Mouse (Mus musculus) limb, embryonic 10.5 days (tissue): ENCODE data around the gene Tex10. TPM values are rescaled to one million over a fixed set of nuclear protein-coding genes. Genes with fewer than 3 reads are reported as not detected.
"Not testable (repeated sequence)": the region's sequence is repeated elsewhere in the genome, so short reads cannot be mapped to it uniquely, and the experiment has no call there.

ENCODE experiments used
- DNase-seq: peaks from one replicate; pipeline ENCODE4 v3.0.0-alpha.2; 2017; ENCODE audit warnings: low spot score
- H3K27ac ChIP-seq: fragments of 300-500 bp; sonication (generic); 2 replicates; pipeline ENCODE4 v1.5.1; 2016; ENCODE audit warnings: mild to moderate bottlenecking
- H3K27me3 ChIP-seq: fragments of 300-500 bp; sonication (generic); 2 replicates; pipeline ENCODE4 v1.6.1; 2016; ENCODE audit warnings: low read depth, mild to moderate bottlenecking; ENCODE audit not compliant: poor library complexity, severe bottlenecking
- H3K36me3 ChIP-seq: fragments of 300-500 bp; sonication (generic); 2 replicates; pipeline ENCODE4 v1.6.1; 2016; ENCODE audit warnings: mild to moderate bottlenecking, moderate library complexity
- H3K4me1 ChIP-seq: fragments of 300-500 bp; sonication (generic); 2 replicates; pipeline ENCODE4 v1.6.1; 2016
- H3K4me3 ChIP-seq: fragments of 300-500 bp; sonication (generic); 2 replicates; pipeline ENCODE4 v1.5.1; 2016; ENCODE audit warnings: mild to moderate bottlenecking, moderate library complexity
- H3K9me3 ChIP-seq: fragments of 300-500 bp; sonication (generic); replicated peaks from 2 replicates; pipeline ENCODE4 v1.6.1; 2016; ENCODE audit warnings: mild to moderate bottlenecking
- WGBS: fragments of 180-500 bp; shearing (Covaris S2); methylation state at CpG from one replicate; pipeline ENCODE4 v1.1.7; 2016; 5-methylcytosine and 5-hydroxymethylcytosine counted together
- polyA plus RNA-seq: library from polyadenylated mRNA; unstranded; fragments of >200 nt; fragmentation: Nextera tagmentation; extraction: Ambion mirVana; gene quantifications from 2 replicates; pipeline ENCODE4 v1.2.1, GENCODE M21; 2016

Tex10 gene
- polyA plus RNA-seq, 1 experiment from 2014 or later = 83.4 TPM

DNA sequence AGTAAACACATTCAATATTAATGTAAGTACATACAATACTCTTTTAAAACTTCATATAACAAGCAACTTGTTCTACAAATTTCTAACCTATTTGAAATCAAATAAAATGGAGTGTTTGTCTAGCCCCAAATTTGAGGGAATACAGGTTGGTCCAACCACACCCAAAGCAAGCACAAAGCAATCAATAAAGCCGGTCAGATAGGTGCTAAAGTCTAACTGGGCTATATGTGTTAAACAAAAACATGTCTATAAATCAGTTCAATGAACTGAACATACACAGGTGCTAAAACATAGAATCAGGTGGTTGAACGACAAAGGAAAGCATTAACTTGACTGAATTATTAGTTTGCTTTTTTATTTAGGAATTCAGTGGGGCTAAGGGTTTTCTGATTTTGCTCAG, 45.2 kb downstream of the Tex10 start:
- no peaks in the 10 kb centered on the region for H3K9me3 ChIP-seq
- DNase-seq = no peak
- no peak overlapping the region for H3K27ac ChIP-seq
- H3K36me3 ChIP-seq = peaks cover 76% of the 10 kb centered on the region
- no peaks in the 10 kb centered on the region for H3K27me3 ChIP-seq
- H3K4me3 ChIP-seq = no peak overlapping the region
- peaks cover 3% of the 10 kb centered on the region; the same call in 1 of the 2 replicates for H3K4me1 ChIP-seq
- WGBS = 88% methylated on average over 2 of the region's 2 CpGs

DNA sequence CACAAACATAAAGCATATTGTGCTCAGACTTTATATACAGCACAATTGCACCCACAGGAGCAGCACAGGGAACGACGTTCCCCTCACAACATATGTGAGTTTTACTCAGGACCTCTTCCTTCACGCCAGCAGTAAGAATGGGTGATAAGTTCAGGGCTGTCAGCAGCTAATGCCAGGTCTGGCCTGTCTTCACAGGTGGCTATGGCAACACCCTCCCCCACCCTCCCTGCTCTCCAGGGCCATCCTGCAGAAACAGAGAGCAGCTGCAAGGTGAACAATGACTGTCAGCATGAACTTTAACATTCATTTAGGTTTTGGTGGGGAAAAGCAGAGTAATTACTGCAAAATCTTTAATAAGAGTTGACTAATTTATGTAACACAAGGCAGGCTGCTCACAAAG, 45.8 kb downstream of the Tex10 start:
- peaks cover 71% of the 10 kb centered on the region for H3K36me3 ChIP-seq
- no peak overlapping the region for H3K27ac ChIP-seq
- H3K4me3 ChIP-seq = no peak overlapping the region
- no peaks in the 10 kb centered on the region for H3K9me3 ChIP-seq
- no peak for DNase-seq
- H3K4me1 ChIP-seq = peaks cover 3% of the 10 kb centered on the region; the same call in 1 of the 2 replicates
- WGBS = 75% methylated on average over 3 of the region's 3 CpGs
- H3K27me3 ChIP-seq = no peaks in the 10 kb centered on the region

DNA sequence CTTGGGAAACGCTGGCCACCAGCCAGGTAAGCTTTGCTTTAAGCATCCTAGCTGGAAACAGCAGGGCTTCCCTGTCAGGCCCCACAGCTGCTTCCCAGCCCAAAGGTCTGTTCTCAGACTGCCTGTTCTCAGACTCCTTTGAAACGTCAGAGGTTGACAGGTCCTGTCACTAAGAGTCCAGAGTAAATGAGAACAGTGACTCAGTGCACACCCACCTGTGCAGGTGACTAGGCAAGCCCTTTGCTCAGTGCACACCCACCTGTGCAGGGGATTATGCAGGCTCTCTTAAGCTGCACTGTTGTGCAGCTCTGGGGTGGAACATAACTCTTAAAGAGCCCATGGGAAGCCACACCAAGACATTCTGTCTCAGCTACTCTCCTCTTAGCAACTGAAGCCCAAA, 49.5 kb downstream of the Tex10 start:
- WGBS = 69% methylated on average over 2 of the region's 2 CpGs
- Histone ChIP-seq H3K4me1 (peaks cover 3% of the 10 kb centered on the region; the same call in 1 of the 2 replicates), H3K27me3 (no peaks in the 10 kb centered on the region), H3K4me3 (no peak overlapping the region), H3K27ac (no peak overlapping the region), H3K36me3 (peaks cover 60% of the 10 kb centered on the region), H3K9me3 (no peaks in the 10 kb centered on the region)
- DNase-seq = no peak

DNA sequence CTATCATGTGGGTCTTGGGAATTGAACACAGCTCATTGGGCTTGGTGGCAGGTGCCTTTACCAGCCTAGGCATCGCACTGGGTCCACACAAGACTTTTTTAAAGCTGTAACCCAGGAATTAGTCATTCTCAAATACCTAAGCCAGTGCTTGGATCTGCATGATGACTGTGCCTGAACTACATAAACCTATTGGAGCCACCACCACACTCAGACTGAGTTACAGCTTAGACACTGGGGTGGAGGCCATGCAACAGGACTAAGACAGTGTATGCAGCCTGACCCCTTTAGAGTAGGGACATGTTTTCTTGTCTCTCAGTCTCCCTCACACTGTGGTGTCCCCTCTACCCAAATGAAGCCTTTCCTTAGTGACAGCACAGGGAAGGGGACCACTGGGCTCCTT, 50.6 kb downstream of the Tex10 start:
- Histone ChIP-seq H3K27ac (no peak overlapping the region), H3K9me3 (no peaks in the 10 kb centered on the region), H3K27me3 (no peaks in the 10 kb centered on the region), H3K4me1 (peaks cover 3% of the 10 kb centered on the region; the same call in 1 of the 2 replicates), H3K4me3 (no peak overlapping the region), H3K36me3 (peaks cover 52% of the 10 kb centered on the region)
- no peak for DNase-seq
- 100% methylated on average over 1 of the region's 1 CpGs for WGBS

DNA sequence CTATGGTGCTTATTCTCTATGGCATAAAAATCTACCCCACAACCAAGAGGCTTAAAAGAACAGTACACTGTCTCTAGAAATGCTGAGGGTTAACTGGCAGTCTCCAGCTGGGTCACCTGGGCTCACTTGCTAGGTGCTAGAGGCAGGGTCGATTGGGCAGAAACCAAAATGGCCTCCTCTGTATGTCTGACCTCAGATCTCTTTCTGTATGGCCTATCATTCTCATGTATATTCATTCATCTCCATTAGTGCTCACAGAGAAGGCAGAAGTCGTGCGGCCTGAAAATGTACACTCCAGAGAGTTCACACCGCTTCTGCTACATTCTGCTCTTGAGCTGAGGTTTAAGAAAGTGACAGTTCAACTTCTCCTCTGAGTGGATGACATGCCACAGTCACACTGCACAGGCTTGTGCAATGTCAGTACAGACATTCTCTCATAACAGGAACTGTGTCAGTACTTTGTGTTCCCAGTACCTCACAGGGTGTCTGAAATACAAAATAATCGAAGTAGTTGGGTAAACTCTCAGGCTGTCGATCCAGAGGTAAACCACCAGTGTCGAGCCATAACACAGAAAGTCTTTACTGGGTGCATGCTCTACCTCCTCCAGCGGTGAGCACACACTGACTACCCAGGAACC, 54.3 kb downstream of the Tex10 start:
- WGBS = 93% methylated on average over 8 of the region's 8 CpGs
- Histone ChIP-seq H3K36me3 (peaks cover 39% of the 10 kb centered on the region), H3K4me3 (no peak overlapping the region), H3K9me3 (no peaks in the 10 kb centered on the region), H3K27me3 (no peaks in the 10 kb centered on the region), H3K4me1 (no peaks in the 10 kb centered on the region), H3K27ac (no peak overlapping the region)
- no peak for DNase-seq

DNA sequence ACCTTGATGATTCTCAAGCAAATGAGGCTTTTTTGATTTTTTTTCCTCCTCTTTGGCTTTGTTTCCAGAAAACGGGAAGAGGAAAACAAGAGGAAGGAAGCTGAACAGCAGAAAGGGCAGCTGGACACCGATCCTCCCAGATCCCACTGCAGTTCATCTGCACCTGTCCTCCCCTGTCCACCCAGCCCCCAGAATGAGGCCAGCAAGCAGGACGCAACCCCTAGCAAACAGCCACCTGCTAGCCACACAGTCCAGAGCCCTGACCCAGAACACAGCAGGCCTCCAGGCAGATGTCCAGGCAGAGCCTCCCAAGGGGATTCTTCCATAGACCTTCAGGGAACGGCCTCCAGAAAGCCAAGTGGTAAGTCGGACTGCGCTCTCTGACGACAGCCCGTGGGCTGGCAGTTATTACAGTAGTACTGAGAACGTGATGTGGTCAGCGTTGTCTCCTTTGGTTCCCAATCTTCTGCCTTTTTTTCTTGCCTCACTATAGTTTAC, 57.4 kb downstream of the Tex10 start:
- 86% methylated on average over 10 of the region's 10 CpGs for WGBS
- Histone ChIP-seq H3K4me1 (no peaks in the 10 kb centered on the region), H3K27ac (no peak overlapping the region), H3K36me3 (peaks cover 16% of the 10 kb centered on the region), H3K27me3 (no peaks in the 10 kb centered on the region), H3K9me3 (no peaks in the 10 kb centered on the region), H3K4me3 (no peak overlapping the region)
- no peak for DNase-seq

DNA sequence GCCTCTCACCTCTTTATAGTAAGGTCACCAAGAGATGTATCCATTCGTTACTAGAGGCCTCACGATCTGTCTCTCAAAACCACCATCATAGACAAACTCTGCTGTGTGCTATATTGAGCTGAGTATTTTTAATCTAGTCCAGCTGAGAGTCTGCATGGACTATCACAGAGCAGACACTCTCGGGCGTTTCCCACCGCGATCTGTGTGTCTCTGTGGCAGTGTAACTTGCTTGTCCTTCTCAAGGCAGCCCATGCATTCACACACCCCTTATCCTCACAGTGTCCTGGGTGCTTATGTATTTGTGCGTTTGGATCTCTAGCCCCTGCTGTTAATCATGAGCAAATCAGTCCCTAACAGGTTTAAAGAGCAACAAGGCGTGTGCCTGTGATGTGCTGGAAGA, 59.8 kb downstream of the Tex10 start:
- WGBS = 91% methylated on average over 8 of the region's 8 CpGs
- DNase-seq = no peak
- no peaks in the 10 kb centered on the region for H3K9me3 ChIP-seq

DNA sequence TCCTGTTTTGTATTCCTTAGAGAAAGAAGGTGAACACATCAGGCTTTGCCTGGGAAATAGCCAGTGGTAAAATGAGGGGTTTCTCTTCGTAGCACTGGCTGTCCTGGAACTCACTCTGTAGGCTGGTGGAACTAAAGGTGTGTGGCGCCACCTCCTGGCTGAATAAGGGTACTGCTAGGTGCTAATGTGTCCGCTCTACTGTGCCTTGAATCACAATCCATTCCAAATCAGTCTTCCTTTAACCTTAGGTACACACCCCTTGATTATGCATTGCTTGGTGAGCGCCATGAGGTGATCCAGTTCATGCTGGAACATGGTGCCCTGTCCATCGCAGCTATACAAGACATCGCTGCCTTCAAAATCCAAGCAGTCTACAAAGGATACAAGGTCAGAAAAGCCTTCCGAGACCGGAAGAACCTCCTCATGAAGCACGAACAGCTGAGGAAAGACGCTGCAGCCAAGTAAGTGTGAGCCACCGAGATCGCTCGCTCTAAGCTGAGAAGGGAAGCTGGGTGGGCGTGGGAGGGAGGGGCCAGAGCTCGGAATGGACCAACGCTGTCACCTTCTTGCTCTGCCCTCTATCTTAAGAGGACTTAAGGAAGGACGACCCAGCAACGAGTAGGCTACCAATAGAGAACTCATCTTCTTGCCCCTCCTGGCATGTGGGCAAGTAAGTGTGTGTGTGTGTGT, 65.8 kb downstream of the Tex10 start:
- peak; percentile 79 for DNase-seq
- Histone ChIP-seq H3K4me3 (peak overlapping the region; percentile 21), H3K27ac (no peak overlapping the region), H3K9me3 (no peaks in the 10 kb centered on the region), H3K27me3 (no peaks in the 10 kb centered on the region), H3K36me3 (no peaks in the 10 kb centered on the region), H3K4me1 (0 out of 2 replicates have a peak, but pooled peaks cover 5% of the 10 kb centered on the region)
- WGBS = 40% methylated on average over 18 of the region's 18 CpGs

More for the DNA sequence above, 59.8 kb downstream of the Tex10 start:
- Histone ChIP-seq H3K4me1 (no peaks in the 10 kb centered on the region), H3K27ac (no peak overlapping the region), H3K4me3 (no peak overlapping the region), H3K36me3 (peaks cover 3% of the 10 kb centered on the region; the same call in 1 of the 2 replicates), H3K27me3 (no peaks in the 10 kb centered on the region)

DNA sequence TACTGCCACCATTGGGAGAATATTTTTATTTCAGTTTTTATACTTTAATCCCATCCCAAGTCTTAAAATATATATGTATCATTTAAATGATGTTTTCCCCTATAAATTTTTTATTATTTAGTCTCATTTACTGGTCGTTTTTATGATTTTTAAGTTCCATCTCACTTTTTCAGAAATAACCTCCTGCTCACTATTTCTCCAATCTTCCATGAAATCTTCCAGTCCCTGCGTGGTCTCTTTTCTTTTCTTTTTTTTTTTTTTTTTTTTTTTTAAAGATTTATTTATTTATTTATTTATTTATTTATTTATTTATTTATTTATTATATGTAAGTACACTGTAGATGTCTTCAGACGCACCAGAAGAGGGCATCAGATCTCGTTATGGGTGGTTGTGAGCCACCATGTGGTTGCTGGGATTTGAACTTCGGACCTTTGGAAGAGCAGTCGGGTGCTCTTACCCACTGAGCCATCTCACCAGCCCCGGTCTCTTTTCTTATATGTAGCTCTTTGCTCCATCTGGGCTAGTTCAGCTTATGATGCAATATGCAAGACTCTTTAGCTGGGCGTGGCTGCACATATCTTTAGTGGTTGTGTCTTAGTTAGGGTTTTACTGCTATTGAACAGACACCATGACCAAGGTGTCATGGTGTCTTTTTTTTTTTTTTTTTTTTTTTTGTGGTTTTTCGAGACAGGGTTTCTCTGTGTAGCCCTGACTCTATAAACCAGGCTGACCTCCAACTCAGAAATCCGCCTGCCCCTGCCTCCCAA, 67.4 kb downstream of the Tex10 start:
- 87% methylated on average over 10 of the region's 10 CpGs for WGBS
- not testable (repeated sequence) for H3K27ac ChIP-seq, H3K9me3 ChIP-seq, H3K36me3 ChIP-seq, H3K27me3 ChIP-seq, H3K4me1 ChIP-seq, DNase-seq, H3K4me3 ChIP-seq

DNA sequence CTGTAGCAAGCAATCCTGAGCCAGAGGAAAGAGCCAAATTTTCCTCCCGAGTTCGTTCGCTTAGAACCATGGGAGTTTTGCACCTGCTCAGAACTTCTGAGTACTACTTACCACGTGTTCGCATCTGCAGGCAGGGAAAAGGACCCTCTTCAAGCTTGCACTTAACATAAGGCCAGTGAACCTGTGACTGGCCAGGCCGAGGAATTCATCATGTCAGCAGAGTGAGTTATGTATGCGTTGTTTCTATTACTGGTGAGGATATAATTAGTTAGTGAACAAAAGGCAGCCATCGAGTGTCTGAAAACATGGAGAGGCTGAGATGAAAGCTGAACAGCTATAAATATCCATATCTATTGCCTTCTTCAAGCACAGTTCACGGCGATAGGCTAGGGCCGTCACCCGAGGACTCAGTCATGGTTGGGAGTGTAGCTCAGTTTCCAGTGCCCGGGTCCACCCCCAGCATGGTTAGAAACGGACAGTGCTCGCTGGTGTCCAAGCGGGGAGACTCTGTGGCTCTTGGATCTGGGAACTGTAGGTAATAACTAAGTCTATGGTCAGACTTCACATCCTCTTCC, 70.1 kb downstream of the Tex10 start:
- Histone ChIP-seq H3K9me3 (no peaks in the 10 kb centered on the region), H3K36me3 (peaks cover under 1% of the 10 kb centered on the region; the same call in 1 of the 2 replicates), H3K27ac (no peak overlapping the region), H3K4me3 (no peak overlapping the region), H3K4me1 (0 out of 2 replicates have a peak, but pooled peaks cover 5% of the 10 kb centered on the region), H3K27me3 (no peaks in the 10 kb centered on the region)
- DNase-seq = no peak
- WGBS = 81% methylated on average over 16 of the region's 16 CpGs

DNA sequence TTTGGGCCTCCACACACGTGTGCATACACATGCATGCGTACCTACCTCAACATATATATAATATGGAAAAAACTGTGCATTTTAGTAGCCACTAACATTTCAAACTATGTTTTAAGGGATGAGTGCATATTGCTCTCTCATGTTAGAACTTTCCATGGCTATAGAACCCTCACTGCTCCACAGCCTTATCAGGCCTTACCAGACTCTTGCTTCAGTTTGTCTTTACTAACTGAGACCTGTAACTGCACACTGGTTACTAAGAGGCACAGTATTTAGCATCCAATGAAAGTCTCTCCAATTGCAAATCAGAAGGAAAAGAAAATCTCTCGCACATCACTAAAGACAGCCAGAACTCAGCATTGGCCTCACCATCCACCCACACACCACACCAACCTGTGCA, 76.3 kb downstream of the Tex10 start:
- Histone ChIP-seq H3K36me3 (peaks cover 7% of the 10 kb centered on the region; the same call in 1 of the 2 replicates), H3K4me3 (no peak overlapping the region), H3K27ac (no peak overlapping the region), H3K4me1 (0 out of 2 replicates have a peak, but pooled peaks cover under 1% of the 10 kb centered on the region), H3K27me3 (no peaks in the 10 kb centered on the region), H3K9me3 (no peaks in the 10 kb centered on the region)
- DNase-seq = no peak
- 97% methylated on average over 3 of the region's 3 CpGs for WGBS

DNA sequence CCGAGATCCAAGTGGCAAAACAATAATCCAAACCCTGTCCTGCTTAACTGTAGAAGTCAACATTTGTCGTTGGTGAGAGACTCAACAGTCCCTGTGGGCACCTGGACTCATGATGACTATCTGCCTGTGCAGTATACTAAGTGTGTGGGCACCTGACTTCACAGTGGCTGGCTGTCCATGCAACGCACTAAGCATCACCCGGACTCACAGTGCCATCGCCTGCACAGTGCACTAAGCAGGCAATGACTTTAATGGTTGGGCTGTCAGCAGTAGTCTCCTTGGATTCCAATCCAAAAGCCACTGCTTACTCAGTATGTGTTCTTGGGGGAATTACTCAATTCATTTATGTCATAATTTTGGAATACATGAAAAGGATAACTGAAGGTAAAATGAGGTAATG, 90.8 kb downstream of the Tex10 start:
- no peaks in the 10 kb centered on the region for H3K4me1 ChIP-seq
- no peaks in the 10 kb centered on the region for H3K9me3 ChIP-seq
- no peak overlapping the region for H3K27ac ChIP-seq
- 84% methylated on average over 5 of the region's 5 CpGs for WGBS
- no peak overlapping the region for H3K4me3 ChIP-seq
- H3K27me3 ChIP-seq = no peaks in the 10 kb centered on the region
- H3K36me3 ChIP-seq = no peaks in the 10 kb centered on the region
- DNase-seq = no peak
